Mouse (Mus musculus): ENCODE results near the gene Cbfa2t3.
A peak's percentile ranks its signal among the peaks of the same experiment; 100 is the strongest.

The Cbfa2t3 gene

DNA sequence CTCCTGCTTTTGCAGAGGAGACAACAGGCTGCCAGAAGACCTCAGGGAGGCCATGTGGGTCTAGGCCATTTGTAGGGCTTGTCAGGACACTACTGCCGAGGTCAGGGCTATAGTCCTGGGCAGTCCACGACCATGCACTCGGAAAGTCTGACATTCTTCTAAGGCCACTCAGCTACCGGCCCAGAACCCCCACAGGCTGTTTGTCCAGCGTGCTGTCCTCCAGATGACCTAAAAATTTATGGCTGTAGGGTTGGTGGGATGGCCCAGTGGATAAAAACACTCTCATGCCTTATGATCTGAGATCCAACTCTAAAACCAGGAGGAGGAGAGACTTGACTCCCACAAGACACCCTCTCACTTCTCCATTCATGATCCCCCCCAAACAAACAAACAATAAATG is 35.2 kb downstream of the Cbfa2t3 start:
- DNase-seq, result no peak

DNA sequence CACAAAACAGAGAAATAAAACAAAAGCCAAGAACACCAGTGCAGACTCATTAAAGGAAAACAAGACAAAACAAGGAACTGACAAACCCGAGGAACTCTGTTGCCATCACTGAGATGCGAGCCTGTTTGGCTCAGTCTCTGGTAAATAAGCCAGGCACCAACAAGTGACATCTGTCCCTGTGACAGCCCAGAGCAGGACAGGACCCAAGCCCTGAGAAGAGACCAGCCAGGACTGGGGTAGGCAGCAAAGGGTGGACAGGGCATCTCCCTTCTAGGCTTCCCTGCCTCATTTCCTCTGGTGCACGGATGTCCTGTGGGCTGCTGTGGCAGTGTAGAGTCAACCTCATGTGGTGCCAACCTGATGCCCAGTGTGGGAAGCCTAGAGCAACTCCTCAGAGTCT is 35.8 kb downstream of the Cbfa2t3 start:
- no peak for DNase-seq

GRCm38 (mm10) chr8:122661894-122662293 is 37.0 kb downstream of the Cbfa2t3 start:
- no peak for DNase-seq

DNA sequence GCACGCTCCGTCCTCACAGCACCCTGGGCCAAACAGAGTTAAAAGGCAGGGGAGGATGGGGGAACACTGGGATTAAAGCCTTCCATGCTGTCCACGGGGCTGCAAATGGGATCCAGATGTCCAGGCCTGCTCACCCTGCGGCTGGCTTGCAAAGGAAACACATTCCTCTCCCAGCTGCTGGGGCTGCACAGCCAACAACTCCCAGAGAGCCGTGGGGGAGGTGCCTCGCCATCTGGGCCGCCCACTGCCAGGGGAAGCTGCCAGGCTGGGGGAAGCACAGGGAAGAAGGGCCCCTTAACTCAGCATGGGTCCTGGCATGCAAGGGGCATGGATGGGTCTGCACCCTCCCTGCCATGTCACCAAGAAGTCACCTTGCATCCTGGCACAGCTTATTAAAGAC is 37.8 kb downstream of the Cbfa2t3 start:
- no peak for DNase-seq

DNA sequence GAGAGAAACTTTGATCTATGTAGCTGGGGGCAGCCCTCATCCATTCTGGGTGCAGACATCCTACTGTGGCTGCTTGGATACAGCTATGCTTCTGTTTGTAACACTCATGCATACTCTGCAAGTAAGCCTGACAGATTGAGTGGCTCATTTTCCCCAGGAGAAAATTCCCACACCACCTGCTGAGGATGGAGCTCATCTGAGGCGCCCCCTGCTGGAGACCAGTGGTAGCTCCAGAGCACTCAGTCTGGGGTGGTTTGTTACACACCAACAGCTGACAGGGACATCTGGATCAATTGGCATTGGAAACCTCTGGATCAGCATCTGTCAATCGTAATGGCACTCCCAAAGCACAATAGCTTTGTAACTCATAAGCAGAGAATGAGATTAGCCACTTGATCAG is 38.9 kb downstream of the Cbfa2t3 start:
- peak; percentile 60 for DNase-seq

DNA sequence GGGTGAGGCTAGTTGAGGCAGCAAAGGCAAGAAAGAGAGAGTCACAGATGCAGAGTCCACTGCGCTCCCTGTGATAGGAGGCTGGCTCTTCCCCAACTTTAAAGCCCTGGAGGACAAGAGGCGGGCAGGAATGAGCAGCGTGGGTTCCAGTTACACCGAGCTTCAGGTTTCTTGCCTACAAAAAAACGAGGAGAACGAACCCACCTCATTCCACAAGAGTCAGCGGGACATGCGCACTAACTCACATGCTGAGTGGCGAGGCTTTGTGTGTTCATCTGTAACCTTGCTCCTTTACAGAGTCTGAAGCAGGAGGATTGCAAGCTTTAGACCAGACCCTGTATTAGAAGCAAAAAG is 40.1 kb downstream of the Cbfa2t3 start:
- no peak for DNase-seq

- DNase-seq, result no peak
These were observed 40.6 kb downstream of the Cbfa2t3 start for GRCm38 (mm10) chr8:122658149-122658806.

DNA sequence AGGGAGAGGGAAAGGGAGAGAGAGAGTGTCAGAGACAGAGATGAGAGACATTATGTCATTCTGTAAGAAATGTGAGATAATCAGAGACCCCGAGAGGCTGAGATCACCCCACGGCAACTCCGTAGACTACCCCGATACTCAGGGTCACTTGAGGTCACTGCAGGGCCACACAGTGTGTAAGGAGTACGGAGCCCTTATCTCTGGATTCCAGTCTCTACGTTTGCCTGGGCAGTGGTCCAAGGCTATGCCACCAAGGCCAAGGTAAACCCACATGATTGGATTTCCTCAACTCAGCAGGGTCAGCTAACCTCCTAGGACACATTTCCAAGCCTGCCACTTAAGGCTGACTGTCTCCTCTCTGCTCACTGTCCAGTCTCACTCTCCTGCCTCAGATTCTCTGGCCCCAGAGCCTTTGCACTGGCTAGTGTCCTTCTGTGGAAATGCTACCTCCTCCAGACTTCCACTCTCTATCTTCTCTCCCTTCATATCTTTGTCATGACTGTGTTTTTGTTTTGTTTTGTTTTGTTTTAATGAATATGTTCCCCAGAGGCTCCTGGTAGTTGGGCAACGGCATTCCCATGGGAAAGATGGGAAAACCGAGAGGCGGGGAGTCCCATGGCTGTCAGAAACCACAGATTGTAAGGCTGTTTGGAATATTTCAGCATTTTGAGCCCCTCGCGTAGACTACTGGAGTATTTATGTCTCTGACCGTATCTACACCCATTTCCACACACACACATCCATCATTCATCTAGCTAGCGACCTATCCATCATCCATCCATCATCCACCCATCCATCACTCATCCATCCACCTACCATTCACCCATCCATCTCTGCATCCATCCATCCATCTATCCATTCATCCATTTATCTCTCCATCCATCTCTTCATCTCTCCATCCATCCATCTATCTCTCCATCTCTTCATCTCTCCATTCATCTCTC is 42.6 kb downstream of the Cbfa2t3 start:
- DNase-seq, result no peak

- DNase-seq, result no peak
These were observed 44.1 kb downstream of the Cbfa2t3 start for GRCm38 (mm10) chr8:122654768-122655167.

- DNase-seq, result no peak
These were observed 46.3 kb downstream of the Cbfa2t3 start for GRCm38 (mm10) chr8:122652643-122653042.

DNA sequence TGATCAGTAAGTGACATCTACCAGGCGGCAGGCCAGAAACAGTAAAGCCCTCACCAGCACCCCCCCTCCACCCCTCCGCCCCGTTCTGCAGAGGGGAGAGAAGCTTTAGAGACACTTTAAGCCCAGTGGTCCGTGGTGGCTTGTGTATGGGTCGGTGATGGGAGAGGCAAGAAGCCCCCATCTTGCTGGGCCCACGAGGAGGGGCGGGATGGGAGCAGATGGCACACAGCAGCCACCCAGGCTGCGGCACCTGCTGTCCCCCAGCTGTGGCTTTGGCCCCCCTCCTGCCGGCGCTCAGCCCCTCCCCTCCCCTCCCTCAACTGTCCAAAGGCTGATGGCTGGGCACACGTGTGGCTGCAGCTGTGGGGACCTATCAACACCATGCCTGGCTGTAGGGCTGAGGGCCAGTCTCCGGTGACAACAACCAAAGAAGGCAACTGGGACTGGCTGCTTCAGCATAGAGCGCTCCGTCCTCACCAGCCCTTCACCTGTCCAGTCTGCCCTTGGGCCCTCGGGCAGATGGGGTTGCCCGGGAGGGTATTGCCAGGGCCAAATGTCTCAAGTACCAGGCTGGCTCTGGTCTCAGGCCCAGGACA is 47.5 kb downstream of the Cbfa2t3 start:
- no peak for DNase-seq

- no peak for DNase-seq
These were observed 50.5 kb downstream of the Cbfa2t3 start for GRCm38 (mm10) chr8:122648192-122648970.

DNA sequence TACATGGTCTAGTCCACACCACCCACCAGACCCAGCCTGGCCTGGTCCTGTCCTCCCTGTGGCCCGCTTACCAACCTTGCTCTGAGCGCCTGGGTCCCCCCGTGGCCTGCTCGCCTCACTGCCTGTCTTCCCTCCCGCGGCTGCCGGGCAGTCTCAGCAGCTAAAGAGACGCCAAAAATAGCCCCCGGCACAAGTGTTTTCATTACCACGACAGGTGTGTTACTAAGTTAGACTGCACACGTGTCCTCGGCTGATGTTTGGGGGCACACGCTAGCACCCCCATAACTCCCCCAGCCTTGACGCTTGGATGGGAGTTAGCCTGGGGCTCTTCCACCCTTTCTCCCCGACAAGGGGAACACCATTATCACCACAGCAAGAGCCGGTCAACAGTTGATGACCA is 52.6 kb downstream of the Cbfa2t3 start:
- no peak for DNase-seq

GRCm38 (mm10) chr8:122644175-122644954 is 54.5 kb downstream of the Cbfa2t3 start:
- DNase-seq, result no peak

GRCm38 (mm10) chr8:122642071-122642470 is 56.8 kb downstream of the Cbfa2t3 start:
- DNase-seq, result no peak

DNA sequence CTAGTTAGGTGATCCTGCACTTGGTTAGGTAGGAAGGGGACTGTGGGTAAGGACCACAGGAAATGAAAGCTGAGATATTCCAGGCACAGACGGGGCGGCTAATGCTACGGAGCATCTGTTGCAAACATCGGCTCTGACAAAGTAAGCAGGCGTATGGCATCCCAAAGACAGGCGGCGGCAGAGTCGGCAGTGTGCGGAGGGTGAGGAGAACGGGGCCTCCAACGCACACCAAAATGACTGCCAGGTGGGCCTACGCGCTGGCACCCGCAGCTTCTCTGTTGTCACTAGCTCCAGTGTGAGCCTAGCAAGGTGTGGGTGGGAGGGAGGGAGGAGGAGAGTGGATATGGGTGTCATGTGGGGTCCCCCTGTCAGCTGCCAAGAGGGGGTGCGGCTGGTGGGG is 57.5 kb downstream of the Cbfa2t3 start:
- DNase-seq, result no peak

GRCm38 (mm10) chr8:122640825-122641224 is 58.1 kb downstream of the Cbfa2t3 start:
- no peak for DNase-seq

GRCm38 (mm10) chr8:122639521-122640248 is 59.2 kb downstream of the Cbfa2t3 start:
- no peak for DNase-seq

DNA sequence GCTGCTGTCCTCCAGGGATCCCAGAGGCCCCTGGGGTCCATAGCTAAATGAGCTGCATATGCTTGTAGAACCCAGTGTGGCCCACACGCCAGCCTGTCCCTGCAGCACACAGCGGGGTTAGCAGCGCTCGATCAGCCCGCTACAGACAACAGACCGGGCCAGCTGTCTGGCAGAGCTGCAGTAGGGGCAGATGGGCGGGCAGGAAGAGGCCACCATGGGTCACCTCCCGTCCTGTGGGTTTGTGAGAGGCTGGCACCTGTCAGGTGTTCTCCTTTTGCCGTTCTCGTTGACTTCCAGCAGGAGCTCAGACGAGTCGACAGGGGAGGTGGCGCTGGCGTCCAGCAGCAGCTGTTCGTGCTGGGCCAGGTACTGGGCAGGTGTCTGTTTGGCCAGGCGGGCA is 60.3 kb downstream of the Cbfa2t3 start:
- DNase-seq, result no peak

DNA sequence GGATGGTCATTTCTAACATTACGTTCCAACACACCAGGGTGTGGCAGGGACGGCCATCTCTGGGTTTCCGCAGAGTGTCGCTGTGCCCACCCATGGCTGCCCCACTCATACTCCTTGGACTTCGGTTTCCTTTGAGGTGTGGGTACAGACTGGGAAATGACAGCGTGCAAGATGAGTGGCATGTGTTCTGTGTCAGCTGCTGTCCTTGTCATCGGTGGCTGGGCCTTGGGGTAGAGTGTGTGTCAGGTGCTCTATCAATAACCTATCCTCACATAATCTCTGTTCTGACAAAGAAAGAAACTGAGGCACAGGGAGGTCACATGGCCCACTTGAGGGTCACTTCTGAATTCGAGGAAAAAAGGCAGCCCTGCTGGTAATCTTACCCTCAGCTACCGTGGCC is 61.7 kb downstream of the Cbfa2t3 start:
- no peak for DNase-seq

DNA sequence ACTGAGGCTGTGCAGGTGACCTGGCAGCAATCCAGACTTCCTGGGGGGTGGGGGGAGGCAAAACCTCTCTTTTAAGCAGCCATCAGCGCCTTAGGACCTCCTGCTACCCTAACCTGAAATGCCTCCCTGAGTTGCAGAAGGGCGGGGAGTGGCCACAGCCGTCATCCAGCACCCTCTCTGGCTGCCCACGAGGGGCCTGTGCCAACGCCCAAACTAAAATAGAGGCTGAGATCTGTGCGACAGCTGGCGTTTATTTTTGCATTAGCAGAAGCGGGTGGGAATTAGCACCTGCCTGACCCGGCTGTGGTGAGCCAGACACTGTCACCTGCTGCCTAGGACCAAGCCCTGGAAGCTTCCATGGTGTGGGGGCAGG is 62.1 kb downstream of the Cbfa2t3 start:
- DNase-seq, result no peak

All from thymus, postnatal 4 days (tissue).